Mouse (Mus musculus) lung, postnatal 0 days (tissue): ENCODE data around the gene Gm49354. TPM values are rescaled to one million over a fixed set of nuclear protein-coding genes. Genes with fewer than 3 reads are reported as not detected.
"Not testable (repeated sequence)": the region's sequence is repeated elsewhere in the genome, so short reads cannot be mapped to it uniquely, and the experiment has no call there.

ENCODE experiments used
- ATAC-seq: fragments of 200-750 bp; cut with Nextera tagmentation; 2 replicates; pipeline ENCODE4 v1.8.0; 2017; ENCODE audit warnings: moderate library complexity
- DNase-seq: peaks from one replicate; pipeline ENCODE4 v3.0.0-alpha.2; 2016; ENCODE audit warnings: low spot score
- H3K27ac ChIP-seq: fragments of 300-500 bp; sonication (generic); 2 replicates; pipeline ENCODE4 v1.5.1; 2014; ENCODE audit warnings: antibody characterized with exemption, mild to moderate bottlenecking, low read length, mixed read lengths
- H3K27me3 ChIP-seq: fragments of 300-500 bp; sonication (generic); replicated peaks from 2 replicates; pipeline ENCODE4 v1.6.1; 2014; ENCODE audit warnings: low read length, mixed read lengths; ENCODE audit not compliant: insufficient read depth
- H3K36me3 ChIP-seq: fragments of 300-500 bp; sonication (generic); 2 replicates; pipeline ENCODE4 v1.6.1; 2014; ENCODE audit warnings: low read length, mixed read lengths; ENCODE audit not compliant: insufficient read depth
- H3K4me1 ChIP-seq: fragments of 300-500 bp; sonication (generic); 2 replicates; pipeline ENCODE4 v1.6.1; 2014; ENCODE audit warnings: antibody characterized with exemption, low read depth, low read length, mixed read lengths; ENCODE audit not compliant: insufficient read depth
- H3K4me2 ChIP-seq: fragments of 300-500 bp; sonication (generic); replicated peaks from 2 replicates; pipeline ENCODE4 v1.6.1; 2014; ENCODE audit warnings: low read depth, mild to moderate bottlenecking, low read length, moderate library complexity, mixed read lengths
- H3K4me3 ChIP-seq: fragments of 300-500 bp; sonication (generic); 2 replicates; pipeline ENCODE4 v1.5.1; 2014; ENCODE audit warnings: low read depth, low read length
- H3K9ac ChIP-seq: fragments of 300-500 bp; sonication (generic); replicated peaks from 2 replicates; pipeline ENCODE4 v1.6.1; 2014; ENCODE audit warnings: low read depth, mild to moderate bottlenecking
- H3K9me3 ChIP-seq: fragments of 300-500 bp; sonication (generic); 2 replicates; pipeline ENCODE4 v1.6.1; 2016; ENCODE audit warnings: low read length, mixed read lengths
- CTCF ChIP-seq: IDR thresholded peaks from 2 replicates; pipeline ENCODE4 v1.5.1; 2016; ENCODE audit warnings: antibody characterized with exemption, mild to moderate bottlenecking
- EP300 ChIP-seq: IDR thresholded peaks from 2 replicates; pipeline ENCODE4 v1.6.1; 2016; ENCODE audit warnings: antibody characterized with exemption, mild to moderate bottlenecking, control low read depth
- WGBS: fragments of 180-500 bp; shearing (Covaris S2); extraction: QIAGEN DNeasy Blood & Tissue Kit; methylation state at CpG from one replicate; pipeline ENCODE4 v1.1.7; 2014; 5-methylcytosine and 5-hydroxymethylcytosine counted together
- polyA plus RNA-seq: library from polyadenylated mRNA; unstranded; fragments of >200 nt; fragmentation: Nextera tagmentation; extraction: Ambion mirVana; gene quantifications from 2 replicates; pipeline ENCODE4 v1.2.1, GENCODE M21; 2015

The Gm49354 gene
- polyA plus RNA-seq, 1 experiment from 2014 or later, result not detected

DNA sequence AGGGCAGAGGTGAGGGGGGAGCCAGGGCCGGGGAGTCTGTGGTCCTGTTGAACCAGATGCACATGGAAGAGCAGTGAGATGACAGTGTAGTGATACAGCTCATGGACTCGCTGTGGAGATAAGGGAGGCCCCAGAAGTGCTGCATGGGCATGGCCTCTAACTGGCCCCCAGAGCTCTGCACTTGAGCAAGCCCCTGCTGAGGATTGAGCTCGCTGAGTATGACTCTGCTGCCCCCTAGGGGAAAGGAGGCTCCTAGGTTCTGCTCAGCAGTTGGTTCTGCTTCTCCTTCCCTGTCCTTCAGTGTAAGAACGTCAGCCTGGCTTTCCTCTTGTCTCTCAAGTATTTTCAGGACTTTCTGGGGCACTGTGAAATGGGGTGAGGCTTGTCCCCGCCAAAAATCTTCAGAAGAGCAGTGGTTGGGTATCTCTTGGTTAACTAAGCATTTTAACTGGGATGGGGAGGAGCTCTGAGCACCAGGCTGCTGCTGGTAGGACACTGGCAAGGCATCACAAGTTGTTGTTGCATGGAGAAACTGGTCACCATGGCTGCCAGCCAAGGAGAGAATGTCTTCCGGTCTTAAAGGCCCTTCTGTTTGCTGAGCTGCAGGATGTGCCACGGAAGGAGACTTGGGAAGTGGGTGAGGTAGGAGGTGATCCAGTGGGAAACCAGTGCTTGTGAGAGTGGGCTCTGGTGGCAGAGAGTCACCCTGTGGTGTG, 53.5 kb downstream of the Gm49354 start:
- Histone ChIP-seq H3K27me3 (no peaks in the 10 kb centered on the region), H3K27ac (no peak overlapping the region), H3K4me3 (no peak overlapping the region), H3K9ac (no peak overlapping the region), H3K9me3 (no peaks in the 10 kb centered on the region), H3K4me2 (no peak overlapping the region), H3K36me3 (no peaks in the 10 kb centered on the region), H3K4me1 (no peaks in the 10 kb centered on the region)
- TF ChIP-seq EP300, result no peak
- TF ChIP-seq CTCF, result peak; percentile 98
- peak; percentile 93 for DNase-seq
- WGBS, result 12% methylated on average over 7 of the region's 7 CpGs
- peak; percentile 93 for ATAC-seq

- TF ChIP-seq EP300 (no peak), CTCF (no peak)
- Histone ChIP-seq H3K9me3 (no peaks in the 10 kb centered on the region), H3K27ac (no peak overlapping the region), H3K36me3 (no peaks in the 10 kb centered on the region), H3K9ac (no peak overlapping the region), H3K4me1 (no peaks in the 10 kb centered on the region), H3K4me3 (no peak overlapping the region), H3K4me2 (0 out of 2 replicates have a peak overlapping the region, but pooled peaks have one; percentile 22), H3K27me3 (no peaks in the 10 kb centered on the region)
- DNase-seq, result no peak
- ATAC-seq, result no peak
- 31% methylated on average over 29 of the region's 29 CpGs for WGBS
These were observed 55.7 kb downstream of the Gm49354 start for GRCm38 (mm10) chr13:59726139-59726867.

DNA sequence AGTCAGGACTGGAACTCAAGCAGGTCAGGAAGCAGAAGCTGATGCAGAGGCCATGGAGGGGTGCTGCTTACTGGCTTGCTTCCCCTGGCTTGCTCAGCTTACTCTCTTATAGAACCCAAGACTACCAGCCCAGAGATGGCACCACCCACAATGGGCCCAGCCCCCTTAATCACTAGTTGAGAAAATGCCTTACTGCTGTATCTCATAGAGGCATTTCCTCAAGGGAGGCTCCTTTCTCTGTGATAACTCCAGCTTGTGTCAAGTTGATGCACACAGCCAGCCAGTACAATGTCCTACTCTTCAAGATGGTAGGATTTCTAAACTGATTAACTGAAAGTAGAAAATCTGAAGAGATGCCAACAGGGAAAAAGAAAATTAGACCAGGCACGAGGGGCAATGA, 60.0 kb downstream of the Gm49354 start:
- not testable (repeated sequence) for H3K27me3 ChIP-seq, ATAC-seq, DNase-seq, H3K27ac ChIP-seq, H3K36me3 ChIP-seq, H3K4me3 ChIP-seq, H3K9ac ChIP-seq, H3K4me1 ChIP-seq, H3K9me3 ChIP-seq, H3K4me2 ChIP-seq
- WGBS, result 59% methylated on average over 1 of the region's 1 CpGs

DNA sequence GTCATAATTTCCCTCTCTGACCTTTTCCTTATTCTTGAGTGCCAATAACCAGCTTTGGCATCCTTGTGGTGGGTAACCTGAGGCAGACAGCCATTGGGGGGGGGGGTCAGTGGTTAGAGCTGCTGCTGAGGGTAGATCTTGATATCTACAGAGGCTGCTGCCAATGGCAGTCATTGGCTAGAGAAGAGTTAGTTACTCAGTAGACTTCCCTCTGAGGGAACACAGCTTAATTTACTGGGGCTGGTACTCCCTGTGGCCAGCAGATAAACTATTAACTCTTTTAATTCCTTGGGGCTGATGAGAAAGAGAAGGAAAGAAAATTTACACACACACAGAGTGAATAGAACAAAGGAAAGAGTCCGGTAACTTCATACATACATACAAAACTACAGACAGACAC, 62.6 kb downstream of the Gm49354 start:
- ATAC-seq, result no peak
- Histone ChIP-seq H3K27ac (0 out of 2 replicates have a peak overlapping the region, but pooled peaks have one; percentile 47), H3K9me3 (no peaks in the 10 kb centered on the region), H3K9ac (no peak overlapping the region), H3K27me3 (no peaks in the 10 kb centered on the region), H3K36me3 (no peaks in the 10 kb centered on the region), H3K4me2 (no peak overlapping the region), H3K4me1 (peaks cover 4% of the 10 kb centered on the region; the same call in 1 of the 2 replicates), H3K4me3 (no peak overlapping the region)
- DNase-seq, result no peak
- TF ChIP-seq EP300 (no peak), CTCF (no peak)
- WGBS, result 100% methylated on average over 1 of the region's 1 CpGs

DNA sequence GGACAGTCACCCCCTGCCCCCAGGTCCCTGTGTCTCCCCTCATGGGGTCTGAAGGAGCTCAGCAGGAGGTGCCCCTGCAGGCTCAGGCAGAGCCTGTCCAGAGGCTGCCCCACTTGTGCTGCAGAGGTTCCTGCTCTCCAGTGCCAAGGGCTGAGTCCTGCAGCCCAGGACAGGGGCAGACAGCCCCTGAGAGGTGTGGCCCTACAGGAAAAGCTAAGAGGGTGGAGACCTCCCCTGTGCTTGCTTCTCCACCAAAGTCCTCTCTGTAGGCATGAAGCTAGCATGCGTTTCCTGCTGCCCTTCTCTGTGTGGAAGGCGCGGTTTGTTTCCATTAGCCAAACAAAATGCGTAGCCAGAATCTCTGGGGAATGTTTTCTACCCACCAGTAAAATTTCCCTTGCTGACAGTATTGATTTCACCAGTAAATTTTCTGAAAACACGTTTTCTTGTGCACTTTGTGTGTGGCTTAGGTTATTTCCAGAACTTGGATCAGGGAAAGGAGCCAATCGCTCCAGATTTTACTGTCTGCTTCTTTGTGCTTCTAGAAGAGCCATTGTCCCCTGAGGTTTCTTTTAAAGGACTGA, 63.1 kb downstream of the Gm49354 start:
- 0 out of 2 replicates have a peak, but pooled peaks have one; percentile 19 for TF ChIP-seq EP300
- H3K4me1 ChIP-seq, H3K36me3 ChIP-seq, H3K27me3 ChIP-seq, H3K4me3 ChIP-seq, H3K4me2 ChIP-seq, H3K9ac ChIP-seq, H3K9me3 ChIP-seq: not testable (repeated sequence)
- 18% methylated on average over 6 of the region's 6 CpGs for WGBS
- ATAC-seq, result peak; percentile 94
- 0 out of 2 replicates have a peak overlapping the region, but pooled peaks have one; percentile 47 for H3K27ac ChIP-seq
- peak; percentile 65 for DNase-seq

DNA sequence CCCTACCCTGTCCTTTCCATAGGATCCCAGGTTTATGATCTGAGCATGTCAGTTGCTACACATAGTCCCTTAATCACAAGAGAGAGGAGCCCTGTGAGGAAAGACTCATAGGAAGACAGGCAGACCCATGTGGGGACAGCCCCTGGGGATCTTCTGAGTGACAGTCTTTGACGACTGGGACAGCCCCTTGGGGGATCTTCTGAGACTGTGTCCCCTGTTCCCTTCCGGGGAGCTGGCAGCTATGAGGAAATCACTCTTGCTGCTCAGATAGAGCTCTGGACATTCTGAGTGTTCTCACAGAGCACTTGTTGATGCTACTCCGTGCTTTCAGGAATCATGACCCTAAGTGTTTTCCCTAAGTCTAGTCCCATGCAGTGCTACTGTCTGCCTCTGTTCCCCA, 68.3 kb downstream of the Gm49354 start:
- Histone ChIP-seq H3K4me3 (no peak overlapping the region), H3K4me1 (no peaks in the 10 kb centered on the region), H3K9ac (no peak overlapping the region), H3K27ac (no peak overlapping the region), H3K36me3 (no peaks in the 10 kb centered on the region), H3K4me2 (no peak overlapping the region), H3K27me3 (no peaks in the 10 kb centered on the region), H3K9me3 (no peaks in the 10 kb centered on the region)
- TF ChIP-seq EP300, result no peak
- no peak for TF ChIP-seq CTCF
- WGBS, result 36% methylated on average over 3 of the region's 3 CpGs
- ATAC-seq (no peak), DNase-seq (no peak)

- H3K27ac ChIP-seq, DNase-seq, H3K9me3 ChIP-seq, H3K4me3 ChIP-seq, H3K9ac ChIP-seq, H3K4me2 ChIP-seq, H3K27me3 ChIP-seq, ATAC-seq, H3K4me1 ChIP-seq, H3K36me3 ChIP-seq: not testable (repeated sequence)
- WGBS, result 59% methylated on average over 3 of the region's 3 CpGs
These were observed 70.1 kb downstream of the Gm49354 start, which contains the start of gene Spata31d1b for GRCm38 (mm10) chr13:59711984-59712383. Gene Spata31d1b, plus strand, starts transcription at chr13:59712284.
